18 mouse cellular contexts compared by ENCODE assay signal in the genomic region with DNA sequence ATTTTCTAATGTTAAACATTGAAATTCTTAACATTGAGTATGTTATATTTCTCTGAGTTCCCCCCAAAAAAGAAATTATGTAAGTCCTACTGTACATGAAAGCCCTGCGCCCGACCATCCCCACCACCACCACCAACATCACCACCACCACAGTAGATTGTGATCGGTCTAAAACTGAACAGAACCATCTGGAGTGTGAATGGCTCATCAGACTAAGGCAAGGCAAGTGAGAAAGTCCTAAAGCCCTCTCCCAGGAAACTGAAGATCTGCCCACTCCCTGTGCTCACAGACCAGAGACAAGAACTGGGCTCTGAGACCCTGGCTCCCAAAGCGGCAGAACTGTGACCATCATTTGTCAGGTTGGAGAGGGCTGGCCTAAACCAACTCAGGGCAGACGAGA.
"Had no signal": no experiment of that assay in that cellular context is flagged by ENCODE, and none has a peak within 500 bp of the region (broad histone marks: within the 10 kb centered on the region; RNA-seq: fewer than 3 reads in every experiment).

No protein-coding gene starts in this region.

- H3K4me3 ChIP-seq: midbrain, embryonic 10.5 days; midbrain, embryonic 12.5 days; myocyte; neural tube, embryonic 13.5 days; neural tube, embryonic 15.5 days had no signal

- H3K36me3 ChIP-seq: midbrain, embryonic 12.5 days; neural tube, embryonic 13.5 days; neural tube, embryonic 15.5 days had no signal

- H3K27ac ChIP-seq: midbrain, embryonic 10.5 days; midbrain, embryonic 12.5 days; neural tube, embryonic 13.5 days; neural tube, embryonic 15.5 days had no signal

- H3K4me2 ChIP-seq: lung, embryonic 14.5 days; midbrain, embryonic 12.5 days; neural tube, embryonic 13.5 days; neural tube, embryonic 15.5 days had no signal

- H3K27me3 ChIP-seq: midbrain, embryonic 12.5 days; neural tube, embryonic 13.5 days; neural tube, embryonic 15.5 days had no signal

- H3K9ac ChIP-seq: lung, embryonic 14.5 days; midbrain, embryonic 12.5 days; neural tube, embryonic 13.5 days; neural tube, embryonic 15.5 days had no signal

- H3K9me3 ChIP-seq: midbrain, embryonic 10.5 days; midbrain, embryonic 12.5 days; neural tube, embryonic 13.5 days; neural tube, embryonic 15.5 days had no signal

- ATAC-seq: midbrain, embryonic 16.5 days had no signal

- DNase-seq: lung, adult 18-20 months; lung, embryonic 14.5 days; lung, postnatal 10 days; lung, postnatal 4 days; midbrain, embryonic 14.5 days; retina, postnatal 1 day; right cerebral cortex, postnatal 14 days; right cerebral cortex, postnatal 4 days; spleen, adult 18-20 months; thymus, adult 2 months; thymus, postnatal 25 days; thymus, postnatal 4 days had no signal
